Mouse (Mus musculus): ENCODE measurements at regions not wholly inside any gene's neighbourhood (a gene's known extent, or its start where the extent isn't known, plus 50 kb on each side); places are given as distances from the start of the nearest gene placed in this dataset.

- TF ChIP-seq CTCF (IDR thresholded peaks at IDR 0.05; ENCODE audit: low read depth, low read length) (no peak), POLR2A (IDR thresholded peaks at IDR 0.05; ENCODE audit: borderline replicate concordance, low read depth, low read length) (no peak)
These were observed 164.9 kb upstream of the Trim24 start for GRCm38 (mm10) chr6:37705733-37706145.
